Mouse (Mus musculus): ENCODE measurements around the gene Rbm47.

DNA sequence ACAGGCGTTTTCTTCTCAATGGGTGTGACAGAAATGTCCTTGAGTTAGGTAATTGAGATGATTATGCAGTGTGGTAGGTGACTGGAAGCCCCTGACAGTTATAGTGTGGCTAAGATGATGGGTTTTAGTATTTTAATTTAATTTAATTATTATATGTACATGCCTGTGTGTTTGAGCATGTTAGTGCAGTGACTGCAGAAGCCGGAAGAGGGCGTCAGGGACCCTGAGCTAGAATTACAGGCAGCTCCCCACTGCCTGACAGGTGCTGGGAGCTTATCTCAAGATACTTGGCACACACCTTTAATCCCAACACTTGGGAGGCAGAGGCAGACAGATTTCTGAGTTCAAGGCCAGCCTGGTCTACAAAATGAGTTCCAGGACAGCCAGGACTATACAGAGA lies 204.9 kb downstream of the Rbm47 start:
- TF ChIP-seq CTCF (IDR thresholded peaks at IDR 0.05; ENCODE audit: low read depth, low read length) = no peak
- no peak for TF ChIP-seq POLR2A (IDR thresholded peaks at IDR 0.05; ENCODE audit: extremely low read depth, insufficient read depth, low read length)
